Mouse (Mus musculus): Measurements from ENCODE around the gene Chrdl1. TPM values are rescaled to one million over a fixed set of nuclear protein-coding genes. Genes with fewer than 3 reads are reported as not detected.

The Chrdl1 gene
- polyA plus RNA-seq (2012; ENCODE audit: low replicate concordance), result not detected in 2 replicates

GRCm38 (mm10) chrX:143393791-143394369 lies at the start of gene Chrdl1:
Chrdl1 (minus strand) TSS chrX:143394262.

Other genes with a start within 250 kb of the Chrdl1 start
- not detected in 2 replicates for gene Pak3, start 124.3 kb upstream of the Chrdl1 start, polyA plus RNA-seq (2012; ENCODE audit: low replicate concordance)

Measured in hematopoietic multipotent progenitor cell, adult 10-12 weeks (in vitro differentiated cells).